Mouse (Mus musculus): Measurements from ENCODE around the gene Gm49380. TPM values are rescaled to one million over a fixed set of nuclear protein-coding genes. Genes with fewer than 3 reads are reported as not detected.
A peak's percentile ranks its signal among the peaks of the same experiment; 100 is the strongest.

The Gm49380 gene
- polyA plus RNA-seq, 1 experiment from 2014 or later, result 0.20 TPM

- Histone ChIP-seq H3K9me3 (replicated peaks; ENCODE audit: control insufficient read depth, low read length) (no peaks in the 10 kb centered on the region), H3K9ac (ENCODE audit: low read length) (peak overlapping the region; percentile 82), H3K27me3 (ENCODE audit: control insufficient read depth, insufficient read depth, low read length) (no peaks in the 10 kb centered on the region), H3K4me2 (ENCODE audit: low read depth, low read length) (peak overlapping the region; percentile 89), H3K27ac (ENCODE audit: low read length) (peak overlapping the region; percentile 93), H3K4me1 (ENCODE audit: control insufficient read depth, insufficient read depth, low read length) (peaks cover 42% of the 10 kb centered on the region), H3K4me3 (ENCODE audit: low read length) (peak overlapping the region; percentile 53), H3K36me3 (ENCODE audit: control insufficient read depth, insufficient read depth) (no peaks in the 10 kb centered on the region)
- 3% methylated on average over 9 of the region's 9 CpGs for WGBS
- ATAC-seq (replicated peaks; ENCODE audit: extremely low read depth, insufficient read depth, low FRiP score), result 0 out of 2 replicates have a peak, but pooled peaks have one; percentile 9
Measured at GRCm38 (mm10) chr9:44129633-44130032, 16.3 kb upstream of the Gm49380 start.

DNA sequence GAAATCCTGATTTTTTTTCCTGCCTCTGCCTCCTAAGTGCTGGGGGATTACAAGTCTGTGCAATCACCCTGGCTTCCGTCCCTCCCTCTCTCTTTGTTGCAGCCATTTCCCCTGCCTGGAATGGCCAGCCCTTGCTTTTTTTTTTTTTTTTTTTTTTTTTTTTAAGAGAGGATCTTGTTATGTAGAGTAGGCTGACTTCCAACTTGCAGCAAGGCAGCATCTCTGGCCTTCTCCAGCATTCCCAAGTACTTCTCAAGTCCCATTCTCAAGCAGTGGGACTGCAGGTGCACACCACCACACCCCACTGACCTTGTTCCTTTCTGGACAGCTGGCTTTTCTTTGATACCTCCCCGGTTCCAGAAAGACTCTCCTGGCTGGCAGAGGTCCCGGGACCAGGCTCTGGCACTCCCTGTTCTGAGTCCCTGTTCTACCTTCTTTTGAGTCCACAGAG, 14.1 kb upstream of the Gm49380 start:
- H3K4me1 ChIP-seq (ENCODE audit: control insufficient read depth, insufficient read depth, low read length), result peaks cover 32% of the 10 kb centered on the region
- peak overlapping the region; percentile 44 for H3K27ac ChIP-seq (ENCODE audit: low read length)

GRCm38 (mm10) chr9:44126746-44127145, 13.4 kb upstream of the Gm49380 start:
- WGBS, result 73% methylated on average over 3 of the region's 3 CpGs
- H3K27ac ChIP-seq (ENCODE audit: low read length), result peak overlapping the region; percentile 34

More for the DNA sequence above, 14.1 kb upstream of the Gm49380 start:
- H3K36me3 ChIP-seq (ENCODE audit: control insufficient read depth, insufficient read depth), result no peaks in the 10 kb centered on the region
- 52% methylated on average over 3 of the region's 3 CpGs for WGBS
- no peaks in the 10 kb centered on the region for H3K9me3 ChIP-seq (replicated peaks; ENCODE audit: control insufficient read depth, low read length)
- H3K4me3 ChIP-seq (ENCODE audit: low read length), result no peak overlapping the region
- no peaks in the 10 kb centered on the region for H3K27me3 ChIP-seq (ENCODE audit: control insufficient read depth, insufficient read depth, low read length)
- no peak overlapping the region for H3K4me2 ChIP-seq (ENCODE audit: low read depth, low read length)
- H3K9ac ChIP-seq (ENCODE audit: low read length), result no peak overlapping the region
- no peak for ATAC-seq (replicated peaks; ENCODE audit: extremely low read depth, insufficient read depth, low FRiP score)

GRCm38 (mm10) chr9:44125546-44126428, 12.5 kb upstream of the Gm49380 start:
- H3K4me2 ChIP-seq (ENCODE audit: low read depth, low read length), result peak overlapping the region; percentile 41
- H3K4me1 ChIP-seq (ENCODE audit: control insufficient read depth, insufficient read depth, low read length), result peaks cover 26% of the 10 kb centered on the region
- 34% methylated on average over 18 of the region's 18 CpGs for WGBS
- H3K4me3 ChIP-seq (ENCODE audit: low read length), result 0 out of 2 replicates have a peak overlapping the region, but pooled peaks have one; percentile 2
- no peaks in the 10 kb centered on the region for H3K27me3 ChIP-seq (ENCODE audit: control insufficient read depth, insufficient read depth, low read length)
- H3K9me3 ChIP-seq (replicated peaks; ENCODE audit: control insufficient read depth, low read length), result no peaks in the 10 kb centered on the region
- no peaks in the 10 kb centered on the region for H3K36me3 ChIP-seq (ENCODE audit: control insufficient read depth, insufficient read depth)
- no peak for ATAC-seq (replicated peaks; ENCODE audit: extremely low read depth, insufficient read depth, low FRiP score)
- peak overlapping the region; percentile 34 for H3K27ac ChIP-seq (ENCODE audit: low read length)
- H3K9ac ChIP-seq (ENCODE audit: low read length), result 0 out of 2 replicates have a peak overlapping the region, but pooled peaks have one; percentile 3

More at GRCm38 (mm10) chr9:44126746-44127145, 13.4 kb upstream of the Gm49380 start:
- no peak for ATAC-seq (replicated peaks; ENCODE audit: extremely low read depth, insufficient read depth, low FRiP score)
- Histone ChIP-seq H3K9me3 (replicated peaks; ENCODE audit: control insufficient read depth, low read length) (no peaks in the 10 kb centered on the region), H3K27me3 (ENCODE audit: control insufficient read depth, insufficient read depth, low read length) (no peaks in the 10 kb centered on the region), H3K4me3 (ENCODE audit: low read length) (no peak overlapping the region), H3K9ac (ENCODE audit: low read length) (no peak overlapping the region), H3K4me1 (ENCODE audit: control insufficient read depth, insufficient read depth, low read length) (peaks cover 32% of the 10 kb centered on the region), H3K4me2 (ENCODE audit: low read depth, low read length) (no peak overlapping the region), H3K36me3 (ENCODE audit: control insufficient read depth, insufficient read depth) (no peaks in the 10 kb centered on the region)

DNA sequence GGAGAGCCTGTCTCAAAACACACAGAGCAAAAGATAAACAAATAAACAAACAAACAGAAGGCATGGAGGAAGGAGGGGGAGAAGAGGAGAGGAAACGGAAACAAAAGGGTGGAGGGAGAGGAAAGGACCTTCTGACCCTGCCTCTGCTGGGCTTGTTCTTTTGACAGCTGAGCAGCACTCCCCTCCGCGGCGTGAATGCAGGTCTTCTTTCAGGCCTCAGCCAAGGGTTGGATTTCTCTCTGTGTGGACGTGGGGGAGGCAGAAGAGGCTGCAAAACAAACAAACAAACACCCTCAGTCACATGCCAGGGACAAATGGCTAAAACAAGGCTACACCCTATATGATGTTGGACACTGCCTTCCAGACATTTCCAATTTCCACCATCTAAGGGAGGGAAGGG, 11.7 kb upstream of the Gm49380 start:
- H3K4me3 ChIP-seq (ENCODE audit: low read length), result no peak overlapping the region
- H3K27ac ChIP-seq (ENCODE audit: low read length), result no peak overlapping the region
- no peaks in the 10 kb centered on the region for H3K27me3 ChIP-seq (ENCODE audit: control insufficient read depth, insufficient read depth, low read length)
- WGBS, result 59% methylated on average over 5 of the region's 5 CpGs
- no peak for ATAC-seq (replicated peaks; ENCODE audit: extremely low read depth, insufficient read depth, low FRiP score)
- H3K36me3 ChIP-seq (ENCODE audit: control insufficient read depth, insufficient read depth), result no peaks in the 10 kb centered on the region
- H3K9ac ChIP-seq (ENCODE audit: low read length), result no peak overlapping the region
- H3K9me3 ChIP-seq (replicated peaks; ENCODE audit: control insufficient read depth, low read length), result no peaks in the 10 kb centered on the region
- H3K4me2 ChIP-seq (ENCODE audit: low read depth, low read length), result no peak overlapping the region
- peaks cover 20% of the 10 kb centered on the region for H3K4me1 ChIP-seq (ENCODE audit: control insufficient read depth, insufficient read depth, low read length)

- no peaks in the 10 kb centered on the region for H3K9me3 ChIP-seq (replicated peaks; ENCODE audit: control insufficient read depth, low read length)
- peaks cover 16% of the 10 kb centered on the region for H3K4me1 ChIP-seq (ENCODE audit: control insufficient read depth, insufficient read depth, low read length)
- H3K9ac ChIP-seq (ENCODE audit: low read length), result no peak overlapping the region
- no peak for ATAC-seq (replicated peaks; ENCODE audit: extremely low read depth, insufficient read depth, low FRiP score)
- 64% methylated on average over 6 of the region's 6 CpGs for WGBS
- H3K36me3 ChIP-seq (ENCODE audit: control insufficient read depth, insufficient read depth), result no peaks in the 10 kb centered on the region
- no peak overlapping the region for H3K27ac ChIP-seq (ENCODE audit: low read length)
- H3K4me3 ChIP-seq (ENCODE audit: low read length), result no peak overlapping the region
- no peak overlapping the region for H3K4me2 ChIP-seq (ENCODE audit: low read depth, low read length)
- H3K27me3 ChIP-seq (ENCODE audit: control insufficient read depth, insufficient read depth, low read length), result no peaks in the 10 kb centered on the region
Measured at GRCm38 (mm10) chr9:44124317-44124716, 11.0 kb upstream of the Gm49380 start.

DNA sequence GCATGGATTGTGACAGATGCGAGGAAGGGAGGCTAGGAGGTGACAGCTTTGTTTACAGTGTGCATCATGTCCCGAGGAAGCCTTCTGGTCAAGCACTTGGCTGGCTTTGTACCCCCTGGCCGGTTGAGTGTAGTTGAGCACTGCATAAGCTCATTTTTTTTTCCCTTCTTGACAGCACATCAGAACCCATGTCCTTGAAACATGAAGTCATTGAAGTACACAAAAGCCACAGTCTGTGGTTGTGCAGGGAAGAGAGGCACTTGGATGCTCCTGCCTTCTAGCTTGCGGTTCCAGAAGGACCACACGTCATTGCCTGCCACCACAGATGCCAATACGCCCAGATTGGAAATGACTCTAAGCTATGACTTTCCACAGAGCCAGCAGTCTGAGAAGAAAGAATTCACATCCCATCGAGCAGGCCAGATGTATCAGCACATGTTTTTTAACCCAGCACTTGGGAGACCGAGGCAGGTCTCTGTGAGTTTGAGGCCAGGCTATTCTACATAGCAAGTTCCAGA, 6.7 kb upstream of the Gm49380 start:
- no peaks in the 10 kb centered on the region for H3K9me3 ChIP-seq (replicated peaks; ENCODE audit: control insufficient read depth, low read length)
- H3K27me3 ChIP-seq (ENCODE audit: control insufficient read depth, insufficient read depth, low read length), result no peaks in the 10 kb centered on the region
- H3K9ac ChIP-seq (ENCODE audit: low read length), result no peak overlapping the region
- H3K4me2 ChIP-seq (ENCODE audit: low read depth, low read length), result no peak overlapping the region
- WGBS, result 70% methylated on average over 8 of the region's 8 CpGs
- no peaks in the 10 kb centered on the region for H3K4me1 ChIP-seq (ENCODE audit: control insufficient read depth, insufficient read depth, low read length)
- H3K36me3 ChIP-seq (ENCODE audit: control insufficient read depth, insufficient read depth), result no peaks in the 10 kb centered on the region
- no peak for ATAC-seq (replicated peaks; ENCODE audit: extremely low read depth, insufficient read depth, low FRiP score)
- no peak overlapping the region for H3K27ac ChIP-seq (ENCODE audit: low read length)
- H3K4me3 ChIP-seq (ENCODE audit: low read length), result no peak overlapping the region

- Histone ChIP-seq H3K4me1 (ENCODE audit: control insufficient read depth, insufficient read depth, low read length) (no peaks in the 10 kb centered on the region), H3K36me3 (ENCODE audit: control insufficient read depth, insufficient read depth) (no peaks in the 10 kb centered on the region), H3K4me3 (ENCODE audit: low read length) (no peak overlapping the region), H3K27ac (ENCODE audit: low read length) (no peak overlapping the region), H3K27me3 (ENCODE audit: control insufficient read depth, insufficient read depth, low read length) (no peaks in the 10 kb centered on the region), H3K9me3 (replicated peaks; ENCODE audit: control insufficient read depth, low read length) (no peaks in the 10 kb centered on the region), H3K9ac (ENCODE audit: low read length) (no peak overlapping the region), H3K4me2 (ENCODE audit: low read depth, low read length) (no peak overlapping the region)
- WGBS, result 53% methylated on average over 5 of the region's 5 CpGs
- ATAC-seq (replicated peaks; ENCODE audit: extremely low read depth, insufficient read depth, low FRiP score), result no peak
Measured at GRCm38 (mm10) chr9:44119011-44119410, 5.7 kb upstream of the Gm49380 start.

DNA sequence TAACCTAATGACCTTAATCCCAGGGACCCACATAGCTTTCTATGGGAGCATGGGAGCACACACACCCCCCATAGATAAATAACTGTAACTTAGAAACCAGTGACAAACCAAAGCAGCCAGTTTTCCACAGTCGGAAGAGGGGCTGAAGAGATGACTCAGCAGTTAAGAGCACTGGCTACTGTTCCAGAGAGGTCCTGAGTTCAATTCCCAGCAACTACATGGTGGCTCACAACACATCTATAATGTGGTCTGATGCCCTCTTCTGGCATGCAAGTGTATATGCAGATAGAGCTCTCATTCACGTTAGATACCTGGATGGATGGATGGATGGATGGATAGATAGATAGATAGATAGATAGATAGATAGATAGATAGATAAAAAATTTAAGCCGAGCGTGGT, 2.9 kb upstream of the Gm49380 start:
- WGBS, result 84% methylated on average over 4 of the region's 4 CpGs

More for the DNA sequence above, 2.9 kb upstream of the Gm49380 start:
- Histone ChIP-seq H3K27ac (ENCODE audit: low read length) (peak overlapping the region; percentile 16; the same call in 1 of the 2 replicates), H3K4me1 (ENCODE audit: control insufficient read depth, insufficient read depth, low read length) (peaks cover 2% of the 10 kb centered on the region; the same call in 1 of the 2 replicates), H3K9ac (ENCODE audit: low read length) (no peak overlapping the region), H3K27me3 (ENCODE audit: control insufficient read depth, insufficient read depth, low read length) (no peaks in the 10 kb centered on the region), H3K9me3 (replicated peaks; ENCODE audit: control insufficient read depth, low read length) (no peaks in the 10 kb centered on the region), H3K4me3 (ENCODE audit: low read length) (no peak overlapping the region), H3K4me2 (ENCODE audit: low read depth, low read length) (no peak overlapping the region), H3K36me3 (ENCODE audit: control insufficient read depth, insufficient read depth) (no peaks in the 10 kb centered on the region)
- no peak for ATAC-seq (replicated peaks; ENCODE audit: extremely low read depth, insufficient read depth, low FRiP score)

Measured in heart, embryonic 16.5 days (tissue).